Mouse (Mus musculus) adrenal gland, postnatal 14 days (tissue): ENCODE data around the gene Lmf1. TPM values are rescaled to one million over a fixed set of nuclear protein-coding genes. Genes with fewer than 3 reads are reported as not detected.

Experiments
- DNase-seq: peaks from one replicate; pipeline ENCODE4 v3.0.0; 2021; ENCODE audit warnings: mixed read lengths
- total RNA-seq: library from RNA; stranded (reverse); gene quantifications from 2 replicates; pipeline ENCODE4 v1.2.3, GENCODE M21; 2021

The Lmf1 gene
- total RNA-seq, 1 experiment from 2014 or later = 40.6 TPM

GRCm38 (mm10) chr17:25709994-25710393 is 131.1 kb downstream of the Lmf1 start:
- no peak for DNase-seq

- DNase-seq = no peak
Measured at GRCm38 (mm10) chr17:25711136-25711535, 132.3 kb downstream of the Lmf1 start.

Other genes with a start within 250 kb of the Lmf1 start
- gene Tpsab1, start 233.5 kb upstream of the Lmf1 start, total RNA-seq = 2.1 and 2.9 TPM in 2 replicates
- gene Tpsb2, start 212.8 kb upstream of the Lmf1 start, total RNA-seq = 5.3 and 6.6 TPM in 2 replicates
- gene Tpsg1, start 209.8 kb upstream of the Lmf1 start, total RNA-seq = not detected in 2 replicates
- gene Cacna1h, start 145.3 kb upstream of the Lmf1 start, total RNA-seq = 38.4 and 45.4 TPM in 2 replicates
- gene Tekt4, start 124.5 kb upstream of the Lmf1 start, total RNA-seq = not detected in 2 replicates
- 0.15 TPM in 1 of 2 replicates, not detected in the other for gene Sstr5, start 81.8 kb upstream of the Lmf1 start, total RNA-seq
- 1.4 and 1.6 TPM in 2 replicates for gene Sox8, start 8.4 kb upstream of the Lmf1 start, total RNA-seq
- gene Gng13, start 138.1 kb downstream of the Lmf1 start, total RNA-seq = not detected in 2 replicates
- gene Chtf18, start 148.3 kb downstream of the Lmf1 start, total RNA-seq = 4.4 and 5.0 TPM in 2 replicates
- 9.9 and 10.7 TPM in 2 replicates for gene Rpusd1, start 148.6 kb downstream of the Lmf1 start, total RNA-seq
- gene Mslnl, start 157.0 kb downstream of the Lmf1 start, total RNA-seq = not detected in 2 replicates
- 13.0 and 14.3 TPM in 2 replicates for gene Msln, start 175.3 kb downstream of the Lmf1 start, total RNA-seq
- 30.6 and 35.3 TPM in 2 replicates for gene Narfl, start 194.7 kb downstream of the Lmf1 start, total RNA-seq
- 21.8 and 27.2 TPM in 2 replicates for gene Haghl, start 206.6 kb downstream of the Lmf1 start, total RNA-seq
- not detected in 2 replicates for gene Ccdc78, start 207.5 kb downstream of the Lmf1 start, total RNA-seq
- gene Fam173a, start 213.8 kb downstream of the Lmf1 start, total RNA-seq = 55.4 and 60.2 TPM in 2 replicates
- not detected in 2 replicates for gene AC134908.4, start 216.6 kb downstream of the Lmf1 start, total RNA-seq
- 24.7 and 27.3 TPM in 2 replicates for gene Metrn, start 218.1 kb downstream of the Lmf1 start, total RNA-seq
- gene Fbxl16, start 230.0 kb downstream of the Lmf1 start, total RNA-seq = 18.8 and 24.9 TPM in 2 replicates
- gene Wdr24, start 244.5 kb downstream of the Lmf1 start, total RNA-seq = 17.4 and 19.5 TPM in 2 replicates
- 68.2 and 71.0 TPM in 2 replicates for gene Jmjd8, start 249.8 kb downstream of the Lmf1 start, total RNA-seq